Comparison of ENCODE assay signal across 8 mouse cellular contexts in genomic region chr13:13835180-13835579, GRCm38 (mm10). TPM values are rescaled to one million over a fixed set of nuclear protein-coding genes. Genes with fewer than 3 reads are reported as not detected.
DNase-seq lines count a peak whose midpoint lies in the region; ATAC-seq and TF ChIP-seq lines count a peak whose summit lies in the region.
"Had no signal": no experiment of that assay in that cellular context is flagged by ENCODE, and none has a peak within 500 bp of the region (broad histone marks: within the 10 kb centered on the region; RNA-seq: fewer than 3 reads in every experiment).

No protein-coding gene starts in this region.

- intact Hi-C loops in left cerebral cortex, adult 2 months (cut with DNase I), result no loop called here
- intact Hi-C loops in left cerebral cortex, postnatal 14 days (cut with DNase I), result no loop called here

- no peak for TF ChIP-seq EP300 in stomach, postnatal 0 days (optimal IDR thresholded peaks at IDR 0.05)

- H3K9ac ChIP-seq in embryonic facial prominence, embryonic 11.5 days (replicated peaks; ENCODE audit: low read length), result no peak overlapping the region
- H3K9ac ChIP-seq in stomach, postnatal 0 days (ENCODE audit: low read length), result no peak overlapping the region
- H3K9ac ChIP-seq: embryonic facial prominence, embryonic 13.5 days had no signal

- H3K4me2 ChIP-seq in embryonic facial prominence, embryonic 11.5 days (ENCODE audit: low read depth, low read length), result no peak overlapping the region
- no peak overlapping the region for H3K4me2 ChIP-seq in stomach, postnatal 0 days (replicated peaks; ENCODE audit: low read depth)
- H3K4me2 ChIP-seq: embryonic facial prominence, embryonic 13.5 days had no signal

- H3K27me3 ChIP-seq in embryonic facial prominence, embryonic 11.5 days (ENCODE audit: control insufficient read depth, insufficient read depth, low read length), result no peaks in the 10 kb centered on the region
- H3K27me3 ChIP-seq in stomach, postnatal 0 days (ENCODE audit: control insufficient read depth, insufficient read depth, low read length), result no peaks in the 10 kb centered on the region
- H3K27me3 ChIP-seq: embryonic facial prominence, embryonic 13.5 days had no signal

- no peak for DNase-seq in left cerebral cortex, adult 2 months (ENCODE audit: extremely low spot score in 1 of 2, low spot score in 2 of 2)
- no peak for DNase-seq in left cerebral cortex, postnatal 14 days (ENCODE audit: low spot score in 2 of 2)
- peak; percentile 29 for DNase-seq in NIH3T3 (ENCODE audit: low read depth)
- DNase-seq in embryonic facial prominence, embryonic 11.5 days (ENCODE audit: low spot score), result peak; percentile 16
- DNase-seq in stomach, postnatal 0 days (ENCODE audit: low spot score), result no peak
- DNase-seq in cerebellum, adult 11-12 months, result no peak
- no peak for DNase-seq in layer of hippocampus, postnatal 14 days (ENCODE audit: low spot score in 2 of 2)

- no peaks in the 10 kb centered on the region; the same call in 1 of the 2 replicates for H3K9me3 ChIP-seq in embryonic facial prominence, embryonic 11.5 days (replicated peaks; ENCODE audit: control insufficient read depth, low read length)
- H3K9me3 ChIP-seq in stomach, postnatal 0 days (ENCODE audit: control insufficient read depth, low read length), result no peaks in the 10 kb centered on the region

- no peak overlapping the region for H3K27ac ChIP-seq in left cerebral cortex, adult 2 months
- no peak overlapping the region for H3K27ac ChIP-seq in embryonic facial prominence, embryonic 11.5 days (replicated peaks; ENCODE audit: low read depth, low read length)
- H3K27ac ChIP-seq in stomach, postnatal 0 days (replicated peaks), result no peak overlapping the region
- H3K27ac ChIP-seq: embryonic facial prominence, embryonic 13.5 days had no signal

- WGBS in embryonic facial prominence, embryonic 11.5 days, result 59% methylated on average over 2 of the region's 2 CpGs
- 59% methylated on average over 2 of the region's 2 CpGs for WGBS in stomach, postnatal 0 days

- H3K36me3 ChIP-seq in embryonic facial prominence, embryonic 11.5 days (replicated peaks; ENCODE audit: control insufficient read depth, insufficient read depth, low read depth, low read length), result no peaks in the 10 kb centered on the region
- no peaks in the 10 kb centered on the region for H3K36me3 ChIP-seq in stomach, postnatal 0 days (ENCODE audit: control insufficient read depth, insufficient read depth, low read length)
- H3K36me3 ChIP-seq: embryonic facial prominence, embryonic 13.5 days had no signal

- TF ChIP-seq CTCF in left cerebral cortex, adult 2 months (IDR thresholded peaks at IDR 0.05), result peak; percentile 47
- TF ChIP-seq CTCF in stomach, postnatal 0 days (IDR thresholded peaks at IDR 0.05; ENCODE audit: low read depth), result peak; percentile 60

- no peak overlapping the region for H3K4me3 ChIP-seq in left cerebral cortex, adult 2 months
- H3K4me3 ChIP-seq in embryonic facial prominence, embryonic 11.5 days (ENCODE audit: low read depth, low read length), result no peak overlapping the region
- H3K4me3 ChIP-seq in stomach, postnatal 0 days (ENCODE audit: low read depth, low read length), result no peak overlapping the region
- H3K4me3 ChIP-seq: embryonic facial prominence, embryonic 13.5 days had no signal

- H3K4me1 ChIP-seq in embryonic facial prominence, embryonic 11.5 days (ENCODE audit: control insufficient read depth, insufficient read depth, low read length), result no peaks in the 10 kb centered on the region
- H3K4me1 ChIP-seq in stomach, postnatal 0 days (replicated peaks; ENCODE audit: control insufficient read depth, insufficient read depth), result no peaks in the 10 kb centered on the region
- H3K4me1 ChIP-seq: embryonic facial prominence, embryonic 13.5 days had no signal

- no peak for ATAC-seq in embryonic facial prominence, embryonic 11.5 days (replicated peaks; ENCODE audit: insufficient number of reproducible peaks, low FRiP score, low TSS enrichment, low read depth)
- no peak for ATAC-seq in stomach, postnatal 0 days (ENCODE audit: low FRiP score, low TSS enrichment)

RNA-seq across cellular contexts. Expression of gene Gng4, which starts 51.3 kb away (rescaled TPM):
- 10 to 100 TPM; 39.3 to 45.2 TPM for total RNA-seq in left cerebral cortex, adult 2 months (2021)
- 10 to 100 TPM; 85.6 to 97.9 TPM for total RNA-seq in left cerebral cortex, postnatal 14 days (2021)
- polyA plus RNA-seq in embryonic facial prominence, embryonic 11.5 days (2014; fragmentation: Nextera tagmentation; extraction: Ambion mirVana), result 1.7 and 2.4 TPM in 2 replicates
- 5.5 and 6.2 TPM in 2 replicates for polyA plus RNA-seq in stomach, postnatal 0 days (2015; fragmentation: Nextera tagmentation; extraction: Ambion mirVana)
- 10 to 100 TPM; 61.2 to 62.1 TPM for total RNA-seq in layer of hippocampus, postnatal 14 days (2021)

Comparison
In these comparisons a context has a peak if more than half of its experiments do, and no peak if none do; other contexts are left out.
1. DNase-seq: peak in NIH3T3 (single experiment) and embryonic facial prominence, embryonic 11.5 days (single experiment); none in left cerebral cortex, adult 2 months (0 of 2), left cerebral cortex, postnatal 14 days (0 of 2), stomach, postnatal 0 days (single experiment), cerebellum, adult 11-12 months (single experiment) and layer of hippocampus, postnatal 14 days (0 of 2).